Mouse (Mus musculus) c-Kit-negative CD71-positive TER-119-positive erythroid progenitor cells, embryonic 14.5 days (primary cell): ENCODE measurements around the gene Clint1.
"Not testable (repeated sequence)": the region's sequence is repeated elsewhere in the genome, so short reads cannot be mapped to it uniquely, and the experiment has no call there.

ENCODE experiments used
- DNase-seq: peaks from one replicate; pipeline ENCODE4 v3.0.0-alpha.2; 2013; ENCODE audit warnings: low read depth, low spot score

Clint1 gene

DNA sequence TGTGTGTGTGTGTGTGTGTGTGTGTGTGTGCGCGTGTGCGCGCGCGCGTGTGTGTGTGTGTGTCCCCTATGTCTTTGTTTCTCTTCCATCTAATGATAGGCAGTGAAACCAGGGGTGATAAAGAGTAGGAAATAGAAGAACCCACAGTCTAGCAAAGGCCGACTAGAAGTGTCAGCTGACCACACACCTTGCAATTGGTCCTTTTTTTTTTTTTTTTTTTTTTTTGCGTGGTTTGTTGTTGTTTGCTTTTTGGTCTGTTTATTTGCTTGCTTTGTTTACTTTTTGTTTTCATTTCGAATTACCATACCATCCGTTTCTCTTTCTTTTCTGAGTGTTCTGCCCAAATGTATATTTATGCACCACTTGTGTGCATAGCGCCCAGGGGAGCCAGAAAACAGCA is 3.6 kb upstream of the Clint1 start:
- no peak for DNase-seq

DNA sequence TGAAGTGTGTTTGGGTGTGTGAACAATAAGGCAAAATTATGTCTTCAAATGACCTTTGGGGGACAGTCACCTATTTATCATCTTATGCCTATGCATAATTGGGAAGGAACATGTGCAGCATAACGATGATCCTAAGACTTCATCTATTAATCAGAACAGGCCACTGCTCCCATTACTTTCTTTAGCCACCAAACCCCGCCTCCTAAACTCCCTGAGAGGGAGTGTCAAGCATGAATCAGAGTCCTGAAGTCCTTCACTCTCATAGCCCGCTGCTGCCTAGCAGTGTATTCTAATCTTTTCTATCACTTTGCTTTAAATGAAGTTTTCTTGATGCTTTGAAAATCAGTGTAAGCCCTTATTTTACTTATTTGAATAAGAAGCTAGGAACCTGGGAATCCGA is 2.6 kb upstream of the Clint1 start:
- no peak for DNase-seq

DNA sequence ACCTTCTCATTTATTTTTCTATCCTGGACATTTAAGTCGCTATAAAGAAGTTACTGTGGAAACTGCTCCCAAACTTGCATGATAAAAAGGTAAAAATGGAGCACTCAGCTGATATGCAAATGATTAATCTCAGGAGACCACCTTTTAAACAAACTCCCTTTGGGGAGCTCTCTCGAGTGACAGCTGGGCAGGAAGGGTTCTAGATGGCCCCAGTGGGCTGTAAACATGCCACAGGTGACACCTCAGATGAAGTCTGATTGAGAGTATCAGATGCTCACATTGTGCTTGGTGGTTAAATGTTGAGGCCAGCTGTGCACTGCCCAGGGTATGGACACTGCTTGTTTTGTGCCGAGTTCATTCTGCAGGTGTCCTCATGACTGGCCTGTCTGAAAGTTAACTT is 2.0 kb upstream of the Clint1 start:
- DNase-seq, result no peak

DNA sequence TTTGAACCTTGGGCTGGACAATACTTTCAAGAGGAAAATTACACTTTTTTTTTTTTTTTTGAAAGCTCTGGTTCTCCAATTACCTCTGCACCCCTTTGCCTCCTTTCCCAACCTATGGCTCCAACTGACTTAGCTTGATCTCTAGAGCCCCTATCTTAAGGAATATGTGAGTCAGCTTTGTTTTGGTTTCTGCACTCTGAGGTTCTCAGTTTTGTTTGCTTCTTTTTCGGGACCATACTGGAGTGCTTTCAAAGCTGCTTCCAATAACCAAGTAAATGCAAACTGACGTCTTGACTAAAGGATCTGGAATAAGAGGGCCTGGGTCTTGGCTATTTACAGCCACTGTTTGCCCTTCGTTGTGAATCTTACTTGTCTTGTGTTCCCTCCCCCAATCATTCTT is 1.5 kb upstream of the Clint1 start:
- DNase-seq, result no peak

DNA sequence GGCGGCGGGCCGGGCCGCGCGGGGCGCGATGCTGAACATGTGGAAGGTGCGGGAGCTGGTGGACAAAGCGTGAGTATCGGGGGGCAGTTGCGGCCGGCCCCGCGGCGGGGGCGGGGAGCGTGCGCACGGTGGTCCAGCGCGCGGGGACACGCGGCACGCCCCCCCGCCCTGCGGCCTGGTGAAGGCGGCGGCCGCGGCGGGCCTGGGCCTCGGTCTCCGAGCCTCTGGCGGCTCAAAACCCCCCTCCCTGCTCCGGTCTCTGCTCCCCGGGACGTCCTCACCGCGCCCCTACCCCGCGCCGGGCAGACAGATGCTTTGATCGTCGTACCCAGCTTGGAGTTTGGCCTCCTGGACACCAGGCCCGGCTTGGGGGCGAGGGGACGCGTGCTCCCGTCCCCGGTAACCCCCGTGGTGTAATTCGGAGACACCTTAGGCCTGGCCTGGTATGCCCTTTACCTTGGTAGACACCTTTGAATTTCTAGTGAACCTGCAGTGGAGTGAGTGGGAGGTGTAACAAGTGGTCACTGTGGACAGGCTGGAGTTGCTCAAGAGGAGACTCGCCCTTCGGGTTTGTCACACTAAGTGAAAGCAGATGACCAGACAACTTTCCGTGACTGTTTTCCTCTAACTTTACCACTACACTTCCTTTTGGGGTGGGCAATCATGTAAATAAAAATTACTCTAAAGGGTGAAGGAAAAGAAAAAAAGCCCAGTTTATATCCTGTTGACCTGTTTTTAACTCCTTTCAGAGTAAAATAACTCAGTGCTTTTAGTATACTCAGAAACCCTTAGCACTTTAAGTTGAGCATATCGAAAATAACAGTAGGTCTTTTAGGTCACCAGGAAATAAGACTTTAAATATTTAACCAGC is 508 bp downstream of the Clint1 start:
- peak; percentile 42 for DNase-seq

DNA sequence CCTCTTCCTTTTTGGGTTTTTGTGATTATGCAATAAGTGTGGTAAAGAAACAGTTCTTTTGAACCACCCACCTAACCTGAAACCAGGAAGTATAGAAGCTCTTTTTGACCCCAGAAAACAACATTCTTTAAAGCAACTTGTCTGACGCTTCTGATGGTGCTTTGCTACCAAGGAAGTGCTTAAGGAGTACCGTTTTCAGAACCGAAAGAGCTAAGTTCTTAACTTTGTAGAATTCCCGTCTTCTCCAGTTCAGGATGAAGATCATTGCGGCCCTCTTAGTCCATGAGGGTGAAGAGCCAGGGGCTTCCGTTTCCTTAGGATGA is 1.1 kb downstream of the Clint1 start:
- no peak for DNase-seq

DNA sequence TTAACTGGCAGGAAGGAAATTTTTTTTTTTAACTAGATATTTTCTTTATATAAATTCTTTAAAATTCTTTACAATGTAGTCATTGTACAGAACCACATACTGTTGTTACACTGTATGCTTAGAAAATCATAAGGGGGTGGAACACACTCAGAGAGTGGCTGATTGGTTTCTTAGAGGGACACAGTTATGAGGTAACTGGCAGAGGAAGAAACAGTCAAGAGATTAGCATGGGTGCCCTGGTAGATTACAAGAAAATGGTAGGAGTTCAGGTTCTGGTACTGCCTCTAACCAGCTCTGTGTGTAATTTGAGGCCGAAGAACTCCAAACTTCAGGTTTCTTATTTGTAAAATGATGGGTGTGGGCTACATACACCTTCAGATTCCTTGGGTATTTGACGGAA is 2.1 kb downstream of the Clint1 start:
- no peak for DNase-seq

DNA sequence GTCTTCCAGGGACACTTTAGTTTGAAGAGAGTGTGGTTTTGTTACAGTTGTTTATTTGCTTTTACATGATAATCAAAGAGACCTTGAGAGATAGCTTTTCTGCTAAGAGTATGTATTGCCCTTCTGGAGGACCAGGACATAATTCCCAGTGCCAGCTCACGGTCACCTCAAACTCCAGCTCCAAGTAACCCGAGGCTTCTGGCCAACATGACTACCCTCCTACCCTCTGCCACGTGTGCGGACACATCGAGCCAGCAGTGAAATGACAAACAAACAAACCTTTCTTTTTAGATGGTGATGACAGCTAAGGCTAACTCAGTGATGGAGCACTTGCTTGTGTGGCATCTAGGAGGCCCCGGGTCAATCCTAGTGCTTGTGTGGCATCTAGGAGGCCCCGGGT is 2.5 kb downstream of the Clint1 start:
- no peak for DNase-seq

DNA sequence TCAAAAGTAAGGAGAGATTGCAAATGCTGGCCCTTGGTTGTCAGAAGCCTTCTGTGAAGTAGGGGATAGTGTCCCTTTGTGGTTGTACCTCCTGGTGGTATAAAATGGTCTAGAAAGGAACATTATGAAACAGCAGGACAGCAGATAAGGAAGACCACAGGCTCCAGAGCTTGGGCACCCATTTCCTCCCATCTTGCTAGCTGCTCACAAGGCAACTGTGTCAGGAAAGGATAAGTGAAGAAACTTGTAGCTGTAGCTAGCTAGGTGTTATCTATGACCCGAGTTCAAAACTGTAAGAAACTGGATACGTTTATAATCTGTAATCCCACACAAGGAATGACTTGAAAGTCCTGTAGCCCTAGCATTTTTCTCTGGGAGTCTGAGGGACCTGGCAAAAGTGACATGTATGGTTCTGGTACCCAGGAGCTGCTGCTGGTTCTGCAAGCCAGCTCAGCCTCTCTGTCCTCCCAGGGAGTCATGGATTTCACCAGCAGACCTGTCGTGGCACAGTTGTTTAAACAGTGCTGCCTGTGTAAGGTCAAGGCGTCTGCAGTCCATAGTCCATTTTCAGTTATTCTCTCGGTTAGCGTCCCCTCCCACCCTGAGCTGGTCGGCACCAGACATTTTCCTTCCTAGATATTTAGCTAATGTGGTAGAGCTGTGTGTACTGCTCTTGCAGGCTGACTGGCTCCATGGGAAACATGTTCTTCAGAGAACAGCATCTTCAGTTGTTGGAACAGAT is 3.7 kb downstream of the Clint1 start:
- peak; percentile 29 for DNase-seq

DNA sequence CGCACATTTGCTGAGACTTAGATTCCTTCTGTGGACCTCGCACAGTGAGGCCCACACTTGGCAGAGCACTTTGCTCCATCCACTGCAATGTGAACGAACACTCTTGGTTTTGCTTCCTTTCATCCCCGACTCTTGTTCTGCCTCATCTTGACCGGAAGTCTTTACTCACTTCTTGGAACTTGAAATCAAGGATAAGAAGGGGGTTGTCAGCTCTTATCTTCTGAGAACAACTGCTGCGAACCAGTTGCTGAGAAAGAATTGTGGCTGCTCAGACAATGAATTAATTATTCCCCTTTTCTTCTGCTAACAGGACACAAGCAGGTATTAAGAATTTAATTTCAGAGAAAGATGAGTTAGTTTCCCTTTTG is 4.3 kb downstream of the Clint1 start:
- DNase-seq, result peak; percentile 29

DNA sequence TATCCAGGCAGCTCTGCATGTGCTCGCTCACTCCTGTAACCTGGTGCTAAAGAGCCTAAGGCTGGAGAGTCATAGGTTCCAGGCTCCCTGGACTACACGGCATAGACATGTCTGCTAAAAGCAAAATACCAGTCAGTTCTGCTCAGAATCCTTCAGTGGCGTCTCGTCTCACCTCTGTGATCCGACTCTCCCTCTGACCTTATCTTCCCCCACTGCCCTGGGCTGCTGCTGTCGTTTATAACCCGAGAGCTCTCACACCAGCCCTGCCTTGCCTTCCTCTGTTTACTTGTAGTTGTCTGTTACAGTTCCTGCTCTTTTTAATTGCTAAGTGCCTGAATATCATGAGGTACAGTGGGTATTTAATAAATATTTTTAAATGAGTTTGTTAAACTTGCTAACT is 9.5 kb downstream of the Clint1 start:
- DNase-seq, result no peak

DNA sequence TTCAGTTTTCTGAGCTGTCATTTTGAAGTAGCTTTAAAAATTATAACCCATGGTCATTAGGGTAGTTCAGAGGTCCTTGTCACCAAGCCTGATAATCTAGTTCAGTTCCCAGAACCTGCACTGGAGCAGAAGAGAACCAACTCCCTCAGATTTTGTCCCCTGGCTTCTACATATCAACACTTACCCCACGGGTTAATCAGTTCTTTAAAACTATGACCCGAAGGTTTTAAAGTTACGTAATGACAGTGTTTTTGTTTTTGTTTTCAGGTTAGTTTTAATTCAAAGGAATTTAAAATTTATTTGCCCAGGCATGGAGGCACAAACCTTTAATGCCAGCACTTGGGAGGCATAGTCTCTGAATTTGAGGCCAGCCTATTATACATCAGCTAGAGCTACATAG is 12.6 kb downstream of the Clint1 start:
- DNase-seq, result no peak

DNA sequence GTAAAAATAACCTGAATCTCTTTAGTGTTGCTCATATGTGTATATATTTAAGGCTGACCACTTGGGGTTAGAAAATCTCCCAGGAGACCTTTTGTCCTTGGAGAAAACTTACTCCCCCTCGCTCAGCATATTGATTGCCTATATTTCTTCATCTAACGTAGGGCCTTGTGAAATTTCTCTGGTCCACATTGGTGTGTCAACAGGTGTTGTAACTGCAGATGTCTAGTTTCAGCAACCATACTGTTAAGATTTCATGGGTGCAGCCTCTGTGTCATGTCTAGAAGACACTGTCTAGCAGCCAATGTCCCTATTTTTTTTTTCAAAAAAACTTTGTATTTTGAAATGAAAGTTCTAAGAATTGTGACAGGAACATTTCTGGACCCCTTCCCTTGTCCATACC is 14.0 kb downstream of the Clint1 start:
- no peak for DNase-seq

DNA sequence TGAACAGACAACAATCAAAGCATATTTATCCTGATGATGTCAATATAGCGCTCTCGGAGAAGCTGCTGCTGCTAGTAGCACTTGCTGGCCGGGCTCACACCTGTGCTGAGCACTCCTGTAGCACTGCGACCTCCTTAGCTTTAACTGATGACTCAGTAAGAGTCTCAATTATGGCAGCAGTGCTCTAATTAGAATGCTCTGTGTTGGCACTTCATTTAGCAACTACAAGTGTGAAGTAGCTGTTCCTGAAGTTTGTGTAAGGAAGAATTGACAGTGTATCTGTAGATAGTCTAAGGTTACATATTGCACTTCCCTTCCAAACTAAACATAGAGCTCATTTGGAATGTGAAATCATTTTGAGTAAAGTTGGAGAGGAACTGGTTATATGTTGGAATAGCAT is 14.7 kb downstream of the Clint1 start:
- DNase-seq, result no peak

DNA sequence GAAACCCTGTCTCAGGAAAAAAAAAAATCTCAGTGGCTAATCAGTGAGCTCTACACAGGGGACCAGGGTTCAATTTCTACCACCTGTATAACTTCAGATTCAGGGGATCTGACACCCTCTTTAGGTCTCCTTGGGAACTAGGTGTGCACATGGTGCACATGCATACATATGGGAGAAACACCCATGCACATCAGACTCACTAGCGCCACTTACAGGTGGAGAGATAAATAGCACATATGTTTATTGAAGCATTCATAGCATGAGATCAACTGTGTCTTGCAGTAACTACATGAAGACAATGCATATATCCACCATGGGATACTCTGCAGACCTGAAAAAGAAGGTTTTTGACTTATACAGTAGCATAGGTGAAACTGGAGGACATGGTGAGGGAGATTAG is 21.8 kb downstream of the Clint1 start:
- peak; percentile 37 for DNase-seq

DNA sequence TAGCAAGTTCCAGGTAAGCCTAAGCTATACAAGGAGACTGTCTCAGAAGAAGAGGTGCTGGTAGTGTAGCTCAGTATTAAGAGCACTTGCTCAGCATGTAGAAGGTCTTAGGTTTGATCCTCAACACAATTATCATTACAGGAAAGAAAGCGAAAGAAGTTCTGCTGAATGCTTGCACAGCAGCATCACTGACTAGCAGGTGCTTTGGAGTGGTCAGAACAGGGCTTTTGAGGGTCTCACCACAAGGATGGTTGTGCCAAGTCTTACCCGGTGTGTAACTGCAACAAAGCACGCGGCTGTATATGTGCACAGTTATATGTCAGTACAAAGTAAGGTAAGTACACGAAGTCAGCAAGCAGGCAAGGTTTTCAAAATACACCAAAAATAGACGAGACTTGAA is 22.4 kb downstream of the Clint1 start:
- no peak for DNase-seq

DNA sequence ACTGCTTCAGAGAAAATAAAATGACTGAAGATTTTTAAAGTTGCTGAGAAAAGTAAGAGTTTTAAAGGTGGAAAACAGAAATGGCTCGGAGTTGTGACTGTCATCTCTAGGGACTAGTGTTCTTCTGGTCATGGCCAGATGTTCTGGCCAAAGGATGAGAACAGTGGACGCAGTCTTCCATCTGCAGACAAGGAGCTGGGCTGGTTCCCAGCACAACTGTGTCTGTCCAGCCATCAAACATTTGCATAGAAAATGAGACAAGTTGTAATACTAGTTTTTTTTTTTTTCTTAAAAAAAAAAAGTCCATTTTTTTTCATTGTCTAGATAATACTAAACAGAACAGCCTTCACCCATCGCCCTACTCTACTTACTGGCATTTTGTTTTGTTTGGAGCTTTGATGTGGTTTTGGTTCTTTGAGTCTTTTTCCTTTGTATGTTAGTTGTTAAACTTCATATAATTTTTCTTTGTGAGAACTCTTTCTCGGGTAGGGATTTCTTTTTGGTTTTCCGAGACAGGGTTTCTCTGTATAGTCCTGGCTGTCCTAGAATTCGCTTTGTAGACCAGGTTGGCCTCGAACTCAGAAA is 23.6 kb downstream of the Clint1 start:
- DNase-seq, result no peak

DNA sequence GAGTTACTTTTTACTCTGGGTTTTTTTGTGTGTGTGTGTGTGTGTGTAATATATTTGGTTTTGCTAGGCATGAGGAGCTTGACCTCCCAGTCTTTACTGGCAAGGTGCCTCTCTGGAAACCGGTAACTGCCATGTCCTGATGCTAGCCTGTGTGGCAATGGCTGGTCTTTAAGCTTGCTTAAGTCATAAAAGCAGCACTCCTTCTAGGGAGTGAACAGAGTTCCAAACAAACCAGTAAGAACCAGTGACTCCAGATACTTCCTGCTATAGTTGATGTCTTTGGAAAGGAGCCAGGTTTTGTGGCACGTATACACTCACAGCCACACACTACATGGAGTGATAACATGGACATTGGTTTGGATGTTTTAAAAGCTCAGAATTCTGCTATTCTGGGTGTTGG is 24.2 kb downstream of the Clint1 start:
- no peak for DNase-seq

DNA sequence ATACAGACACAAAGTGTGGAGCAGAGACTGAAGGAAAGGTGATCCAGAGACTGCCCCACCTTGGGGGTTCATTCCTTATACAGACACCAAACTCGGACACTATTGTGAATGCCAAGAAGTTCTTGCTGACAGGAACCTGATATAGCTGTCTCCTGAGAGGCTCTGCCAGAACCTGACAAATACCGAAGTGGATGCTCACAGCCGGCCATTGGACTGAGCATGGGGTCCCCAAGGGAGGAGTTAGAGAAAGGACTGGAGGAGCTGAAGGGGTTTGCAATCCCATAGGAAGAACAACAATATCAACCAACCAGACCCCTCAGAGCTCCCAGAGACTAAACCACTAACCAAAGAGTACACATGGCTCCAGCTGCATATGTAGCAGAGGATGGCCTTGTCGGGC is 27.5 kb downstream of the Clint1 start:
- DNase-seq, result not testable (repeated sequence)

DNA sequence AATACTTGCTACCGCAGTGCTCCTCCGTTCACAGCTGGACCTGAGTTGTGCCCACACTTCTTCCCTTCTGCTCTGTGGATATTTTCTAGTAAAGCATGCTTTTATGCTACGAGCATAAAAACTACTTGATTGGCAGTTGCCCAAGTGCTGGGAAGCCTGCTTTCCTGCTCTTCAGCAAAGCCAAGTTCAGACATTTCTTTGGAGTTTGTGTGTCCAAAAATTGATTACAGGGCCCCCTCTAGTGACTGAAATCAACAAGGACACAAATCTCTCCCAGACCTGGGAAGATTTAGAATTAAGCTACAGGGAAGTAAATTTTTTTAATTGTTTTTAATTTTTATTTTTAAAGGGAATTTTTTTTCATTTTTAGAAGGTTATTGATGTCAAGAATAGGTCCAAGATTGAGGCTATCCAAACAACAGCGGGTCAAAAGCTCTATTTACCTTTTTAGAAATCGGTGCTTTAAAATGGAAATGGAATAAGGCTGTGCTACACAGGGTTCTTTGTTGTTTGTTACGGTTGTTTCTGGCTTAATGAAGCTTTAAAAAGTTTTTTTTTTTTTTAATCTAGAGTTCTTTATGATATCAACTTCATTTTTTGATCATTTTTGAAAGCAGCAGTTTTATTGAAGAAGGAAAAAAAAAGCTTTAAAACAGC is 29.3 kb downstream of the Clint1 start:
- DNase-seq, result no peak

DNA sequence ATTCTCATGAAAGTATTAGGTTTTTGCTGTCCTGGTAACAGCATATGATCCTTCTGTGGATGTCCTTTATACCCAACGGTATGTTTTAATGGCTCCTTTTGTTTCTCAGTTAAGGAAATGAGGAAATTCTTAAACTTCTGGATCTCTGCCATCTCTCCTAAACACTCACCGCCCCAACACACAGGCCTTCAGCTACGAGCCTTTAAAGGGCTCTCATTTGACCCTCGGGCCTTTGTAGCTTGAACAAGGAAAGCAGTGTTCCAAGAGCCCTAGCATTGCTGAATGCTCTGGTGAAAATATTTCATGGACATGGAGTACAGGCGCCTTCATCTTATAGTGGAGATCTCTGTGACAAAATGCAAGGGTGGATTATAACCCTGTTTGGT is 29.8 kb downstream of the Clint1 start:
- DNase-seq, result no peak

DNA sequence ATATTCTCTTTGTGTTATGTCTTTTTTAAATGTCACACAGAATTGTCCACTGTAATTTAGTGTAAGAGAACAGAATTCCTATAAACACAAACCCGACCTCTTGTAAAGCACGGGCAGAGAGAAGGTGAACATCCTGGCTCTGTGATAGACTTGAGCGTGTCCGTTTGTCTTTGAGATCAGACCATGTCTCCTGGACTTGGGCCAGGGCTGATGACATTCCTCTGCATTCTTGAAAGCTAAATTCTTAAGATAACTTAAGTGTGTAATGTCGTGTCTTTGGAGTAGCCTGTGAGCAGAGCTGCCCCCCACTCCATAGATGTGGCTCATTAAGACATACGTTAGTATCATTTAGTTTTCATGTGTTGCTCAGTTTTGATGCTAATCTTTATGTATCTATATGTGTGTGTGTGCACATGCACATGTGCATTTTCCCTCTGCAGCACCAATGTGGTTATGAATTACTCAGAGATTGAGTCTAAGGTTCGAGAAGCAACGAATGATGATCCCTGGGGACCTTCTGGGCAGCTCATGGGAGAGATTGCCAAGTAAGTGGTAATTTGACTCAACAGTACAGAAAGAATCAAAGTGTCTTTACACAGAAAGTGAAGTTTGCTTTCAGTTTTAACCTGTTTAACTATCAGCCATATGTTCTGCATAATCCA is 31.6 kb downstream of the Clint1 start:
- DNase-seq, result no peak
